Mouse (Mus musculus): ENCODE results near the gene Tor2a. TPM values are rescaled to one million over a fixed set of nuclear protein-coding genes. Genes with fewer than 3 reads are reported as not detected.

Tor2a gene
- 43.6 TPM for polyA plus RNA-seq (2017; shearing (Covaris generic))

DNA sequence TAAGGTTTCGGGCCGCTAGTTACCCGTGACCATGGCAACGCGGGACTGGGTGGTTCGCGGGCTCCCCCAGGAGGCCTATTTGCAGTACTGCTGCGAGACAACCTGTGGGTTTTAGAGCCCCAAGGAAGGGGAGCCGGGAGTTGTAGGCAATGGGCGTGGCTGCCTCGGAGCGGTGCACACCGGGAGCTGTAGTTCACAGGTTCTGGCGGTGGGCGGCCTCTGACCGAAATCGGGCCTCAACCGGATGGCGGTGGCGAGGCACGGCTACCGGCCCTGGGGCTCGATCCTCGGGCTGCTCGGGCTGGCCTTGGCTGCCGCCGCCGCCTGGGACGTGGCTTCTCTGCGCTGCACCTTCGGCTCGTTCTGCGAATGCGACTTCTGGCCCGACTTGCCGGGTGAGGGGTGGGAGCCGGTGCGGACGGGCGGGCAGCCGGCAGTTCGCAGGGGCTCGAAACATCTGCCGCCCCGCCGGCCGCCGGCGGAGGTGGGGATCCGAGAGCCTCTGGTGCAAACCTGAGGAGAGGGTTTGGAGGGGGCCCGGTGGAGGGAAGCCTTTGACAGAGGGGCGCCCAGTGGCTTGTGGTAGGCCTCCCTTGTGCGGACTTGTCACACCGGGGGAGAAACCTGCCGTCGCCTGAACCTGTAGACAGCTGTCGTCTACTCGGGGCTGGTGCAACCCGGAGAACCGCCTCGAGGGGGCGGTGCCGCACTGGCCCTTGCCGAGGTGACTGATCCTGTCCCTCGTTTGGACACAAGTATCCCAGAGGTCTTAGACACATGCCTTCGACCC is at the start of gene Tor2a:
Gene Tor2a, plus strand, starts transcription at position 179 of the 790 bp plus-strand sequence.

DNA sequence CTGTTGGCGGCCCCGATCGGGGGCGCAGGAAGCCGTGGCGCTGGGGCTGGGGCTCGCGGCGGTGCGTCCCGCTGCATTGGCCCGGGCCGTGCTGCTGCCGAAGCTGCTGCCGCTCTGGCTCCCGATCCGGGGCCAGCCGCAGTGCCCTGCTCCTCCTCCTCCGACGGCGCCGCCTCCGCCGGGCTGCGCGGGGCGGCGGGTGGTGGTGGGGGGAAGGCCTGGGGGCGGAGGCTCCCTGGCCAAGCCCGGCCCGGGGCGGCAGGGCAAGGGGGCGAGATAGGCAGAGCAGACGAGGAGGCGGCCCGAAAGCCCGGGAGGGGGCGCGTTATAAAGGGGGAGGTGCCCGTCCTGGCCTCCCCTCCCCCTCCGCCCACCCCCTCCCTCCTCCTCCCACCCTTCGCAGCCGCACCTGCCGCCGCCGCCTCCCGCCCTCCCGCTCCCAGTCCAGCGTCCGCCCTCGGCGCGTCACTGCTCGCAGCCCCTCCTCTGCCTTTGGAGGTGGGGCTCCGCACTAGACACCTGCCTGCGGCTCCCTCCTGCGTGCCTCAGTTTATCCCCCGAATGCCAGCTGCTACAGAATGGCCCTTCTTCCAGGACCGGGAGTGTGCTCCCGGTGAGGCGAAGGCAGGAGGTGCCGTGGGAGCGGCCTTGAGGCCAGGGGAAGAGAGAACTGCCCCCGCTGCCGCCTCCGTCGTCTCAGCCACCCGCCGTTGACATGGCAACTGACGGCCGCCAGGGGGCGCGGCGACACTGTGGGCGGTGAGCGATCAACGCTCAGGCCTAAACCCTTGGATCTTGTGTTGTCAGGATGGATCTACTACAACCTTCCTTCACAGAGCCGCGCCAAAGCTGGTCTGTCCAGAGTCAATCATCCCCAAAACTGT is 43.9 kb upstream of the Tor2a start, which contains the start of gene Cdk9:
Gene Cdk9, minus strand, starts transcription at position 143 of the 884 bp plus-strand sequence.

DNA sequence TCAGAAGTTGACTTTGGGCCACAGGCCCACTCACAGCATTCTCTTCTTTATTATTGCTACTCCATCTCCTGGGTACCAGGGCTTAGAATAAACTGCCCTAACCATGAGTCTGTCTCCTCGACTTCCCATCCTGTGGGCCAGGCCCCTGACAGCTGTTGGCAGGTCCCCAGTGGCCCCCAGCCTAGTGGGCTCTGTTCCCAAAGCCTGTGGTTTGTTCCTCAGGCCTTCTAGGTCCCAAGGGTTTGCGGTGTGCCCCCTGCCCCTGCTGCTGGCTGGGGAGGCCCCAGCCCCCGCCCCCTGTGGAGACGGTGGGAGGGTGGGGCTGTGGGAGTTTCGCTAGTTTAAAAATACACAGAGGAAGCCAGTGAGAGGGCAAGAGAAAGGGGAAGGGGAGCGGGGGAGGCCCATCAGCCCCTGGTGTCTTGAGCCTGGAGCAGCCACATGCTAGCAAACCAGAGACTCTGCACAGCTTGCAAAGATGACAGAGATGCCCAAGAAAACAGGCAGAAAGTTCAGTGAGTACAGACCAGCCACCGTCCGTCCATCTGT is 36.3 kb upstream of the Tor2a start, which contains the start of gene Sh2d3c:
Gene Sh2d3c, plus strand, starts transcription at position 375 of the 549 bp plus-strand sequence.

DNA sequence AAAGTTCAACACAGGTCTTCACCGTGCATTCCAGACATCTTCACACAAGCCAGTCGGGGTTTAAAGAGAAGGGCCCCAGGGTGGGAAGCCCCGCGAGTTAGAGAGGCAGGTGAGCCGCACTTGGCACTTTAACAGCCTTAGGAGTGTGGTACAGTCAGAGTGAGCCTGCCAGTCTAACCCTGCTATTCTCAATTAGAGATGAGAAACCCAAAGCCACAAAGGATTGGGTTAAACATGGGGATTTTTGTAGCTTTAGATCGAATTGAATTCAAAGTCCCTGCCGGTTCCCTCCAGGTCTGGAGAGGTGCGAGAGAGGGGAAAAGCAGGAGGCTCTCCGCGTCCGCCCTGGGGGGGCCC is 16.1 kb upstream of the Tor2a start, which contains the start of gene 6330409D20Rik:
Gene 6330409D20Rik, minus strand, starts transcription at position 101 of the 357 bp plus-strand sequence.

DNA sequence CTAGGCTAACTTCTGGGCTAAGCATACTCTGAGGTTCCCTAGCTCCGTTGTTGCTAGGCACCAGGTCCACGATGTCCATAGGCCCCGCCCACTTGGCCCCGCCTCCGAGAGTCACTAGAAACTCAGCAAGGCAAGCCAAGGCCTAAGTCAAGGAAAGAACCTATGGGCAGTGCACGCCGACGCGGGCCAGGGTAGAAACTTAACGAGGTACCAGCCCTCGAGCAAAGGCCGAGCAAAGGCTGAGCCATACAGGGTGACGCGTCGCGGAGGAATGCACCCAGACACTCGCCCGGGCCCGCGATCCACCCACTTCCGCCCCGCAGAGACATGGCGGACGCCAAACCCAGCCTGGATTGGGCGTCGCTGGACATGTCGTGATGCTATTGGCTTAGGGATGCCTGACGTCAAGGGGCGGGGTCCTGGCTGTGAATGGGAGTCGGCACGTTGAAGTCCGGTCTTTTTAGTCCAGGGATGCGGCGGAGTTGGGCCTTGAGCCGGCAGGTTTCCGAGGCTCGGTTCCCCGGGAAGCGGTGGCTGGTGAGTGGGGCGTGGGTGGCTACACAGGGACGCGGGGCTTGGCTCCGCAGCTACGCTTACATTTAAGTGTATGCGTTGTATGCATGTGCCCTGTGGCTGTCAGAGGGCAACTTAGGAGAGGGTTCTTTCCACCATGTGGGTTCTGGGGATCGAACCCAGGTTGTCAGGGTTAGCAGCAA is 18.5 kb downstream of the Tor2a start, which contains the start of the genes Ttc16 and Ptrh1:
Gene Ttc16, minus strand, starts transcription at position 275 of the 716 bp plus-strand sequence.
Gene Ptrh1, plus strand, starts transcription at position 428 of the 716 bp plus-strand sequence.

DNA sequence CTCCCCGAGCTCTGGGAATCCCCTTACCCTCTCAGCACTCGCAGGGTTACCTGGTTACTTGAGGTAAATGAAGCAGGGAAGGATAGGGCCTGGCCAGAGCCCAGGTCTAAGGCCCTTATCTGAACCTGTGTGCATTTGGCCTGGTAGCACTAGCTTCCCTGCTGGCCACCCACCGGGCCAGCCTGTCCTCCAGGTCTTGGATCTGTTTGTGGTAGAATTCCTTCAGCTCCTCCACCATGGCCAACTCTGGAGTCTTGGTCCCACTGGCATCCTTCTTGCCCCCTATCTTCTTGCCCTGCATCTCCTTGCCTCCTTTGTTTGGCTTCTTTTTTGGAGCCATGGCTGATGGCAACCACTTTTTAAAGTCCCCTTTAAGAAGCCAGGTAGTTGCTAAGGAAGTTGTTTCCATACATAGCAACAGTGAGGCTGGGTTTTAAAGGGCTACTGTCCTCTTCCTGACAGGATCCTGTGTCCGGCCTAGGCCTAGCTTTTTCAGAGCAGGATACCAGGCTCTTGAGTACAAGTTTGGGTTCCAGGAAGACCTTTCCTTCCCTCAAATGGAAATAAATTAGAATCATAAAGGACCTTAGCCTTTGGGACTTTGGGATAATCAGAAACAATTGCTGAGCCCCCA is 27.1 kb downstream of the Tor2a start, which contains the start of gene Cfap157:
Gene Cfap157, minus strand, starts transcription at position 381 of the 634 bp plus-strand sequence.

Other genes starting within 250 kb of the Tor2a start
- gene Fam102a, start 221.9 kb upstream of the Tor2a start, polyA plus RNA-seq (2017; shearing (Covaris generic)), result 136 TPM
- gene Dpm2, start 186.4 kb upstream of the Tor2a start, polyA plus RNA-seq (2017; shearing (Covaris generic)), result 76.0 TPM
- gene Pip5kl1, start 182.4 kb upstream of the Tor2a start, polyA plus RNA-seq (2017; shearing (Covaris generic)), result not detected
- not detected for gene 9430097D07Rik, start 181.6 kb upstream of the Tor2a start, polyA plus RNA-seq (2017; shearing (Covaris generic))
- 26.7 TPM for gene St6galnac4, start 170.1 kb upstream of the Tor2a start, polyA plus RNA-seq (2017; shearing (Covaris generic))
- 3.2 TPM for gene St6galnac6, start 157.5 kb upstream of the Tor2a start, polyA plus RNA-seq (2017; shearing (Covaris generic))
- gene Ak1, start 135.5 kb upstream of the Tor2a start, polyA plus RNA-seq (2017; shearing (Covaris generic)), result 0.24 TPM
- 0.27 TPM for gene Eng, start 110.6 kb upstream of the Tor2a start, polyA plus RNA-seq (2017; shearing (Covaris generic))
- gene Fpgs, start 53.1 kb upstream of the Tor2a start, polyA plus RNA-seq (2017; shearing (Covaris generic)), result 15.5 TPM
- 136 TPM for gene Cdk9, start 44.2 kb upstream of the Tor2a start, polyA plus RNA-seq (2017; shearing (Covaris generic))
- gene Sh2d3c, start 36.2 kb upstream of the Tor2a start, polyA plus RNA-seq (2017; shearing (Covaris generic)), result 69.8 TPM
- not detected for gene 6330409D20Rik, start 16.2 kb upstream of the Tor2a start, polyA plus RNA-seq (2017; shearing (Covaris generic))
- gene Ttc16, start 18.4 kb downstream of the Tor2a start, polyA plus RNA-seq (2017; shearing (Covaris generic)), result 1.5 TPM
- gene Ptrh1, start 18.6 kb downstream of the Tor2a start, polyA plus RNA-seq (2017; shearing (Covaris generic)), result 8.0 TPM
- gene Cfap157, start 27.2 kb downstream of the Tor2a start, polyA plus RNA-seq (2017; shearing (Covaris generic)), result not detected
- gene Stxbp1, start 90.0 kb downstream of the Tor2a start, polyA plus RNA-seq (2017; shearing (Covaris generic)), result 9.4 TPM
- gene Fam129b, start 118.9 kb downstream of the Tor2a start, polyA plus RNA-seq (2017; shearing (Covaris generic)), result 1.8 TPM
- gene Rpl12, start 204.3 kb downstream of the Tor2a start, polyA plus RNA-seq (2017; shearing (Covaris generic)), result 40.5 TPM
- gene Lrsam1, start 204.4 kb downstream of the Tor2a start, polyA plus RNA-seq (2017; shearing (Covaris generic)), result 4.8 TPM
- gene Slc2a8, start 224.8 kb downstream of the Tor2a start, polyA plus RNA-seq (2017; shearing (Covaris generic)), result 15.2 TPM

Measured in effector memory CD4-positive, alpha-beta T cell, adult 7 months (primary cell).